Mouse (Mus musculus): Measurements from ENCODE around the gene Mmp17. TPM values are rescaled to one million over a fixed set of nuclear protein-coding genes. Genes with fewer than 3 reads are reported as not detected.
"Not testable (repeated sequence)": the region's sequence is repeated elsewhere in the genome, so short reads cannot be mapped to it uniquely, and the experiment has no call there.

The Mmp17 gene
- total RNA-seq, 2 experiments from 2014 or later, result not detected

GRCm38 (mm10) chr5:129586016-129586415 lies 2.0 kb downstream of the Mmp17 start:
- ATAC-seq (replicated peaks; ENCODE audit: low FRiP score, poor library complexity, severe bottlenecking), result peak; percentile 52

- no peak for ATAC-seq (replicated peaks; ENCODE audit: low FRiP score, poor library complexity, severe bottlenecking)
These were observed 2.5 kb downstream of the Mmp17 start for GRCm38 (mm10) chr5:129586471-129586870.

- no peak for ATAC-seq (replicated peaks; ENCODE audit: low FRiP score, poor library complexity, severe bottlenecking)
These were observed 6.9 kb downstream of the Mmp17 start for GRCm38 (mm10) chr5:129590915-129591314.

- ATAC-seq (replicated peaks; ENCODE audit: low FRiP score, poor library complexity, severe bottlenecking), result peak; percentile 78
These were observed 10.4 kb downstream of the Mmp17 start for GRCm38 (mm10) chr5:129594116-129595114.

DNA sequence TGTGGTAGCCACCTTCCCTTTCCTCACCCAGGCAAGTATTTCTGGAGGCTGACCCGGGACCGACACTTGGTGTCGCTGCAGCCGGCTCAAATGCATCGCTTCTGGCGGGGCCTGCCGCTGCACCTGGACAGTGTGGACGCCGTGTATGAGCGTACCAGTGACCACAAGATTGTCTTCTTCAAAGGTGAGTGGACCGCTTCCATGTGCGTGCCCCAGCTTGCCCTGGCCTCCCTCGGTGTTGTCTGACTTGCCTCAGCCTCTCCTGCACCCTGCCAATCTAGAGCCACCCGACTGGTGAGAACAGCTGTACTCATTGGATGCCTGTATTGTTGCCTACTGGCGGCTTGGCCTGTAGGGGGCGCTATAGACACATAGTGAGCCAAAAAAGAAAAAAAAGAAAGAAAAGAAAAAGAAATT lies 18.1 kb downstream of the Mmp17 start:
- no peak for ATAC-seq (replicated peaks; ENCODE audit: low FRiP score, poor library complexity, severe bottlenecking)

GRCm38 (mm10) chr5:129607476-129607875 lies 23.5 kb downstream of the Mmp17 start:
- ATAC-seq (replicated peaks; ENCODE audit: low FRiP score, poor library complexity, severe bottlenecking), result no peak

GRCm38 (mm10) chr5:129611060-129611459 lies 27.1 kb downstream of the Mmp17 start:
- ATAC-seq (replicated peaks; ENCODE audit: low FRiP score, poor library complexity, severe bottlenecking), result no peak

DNA sequence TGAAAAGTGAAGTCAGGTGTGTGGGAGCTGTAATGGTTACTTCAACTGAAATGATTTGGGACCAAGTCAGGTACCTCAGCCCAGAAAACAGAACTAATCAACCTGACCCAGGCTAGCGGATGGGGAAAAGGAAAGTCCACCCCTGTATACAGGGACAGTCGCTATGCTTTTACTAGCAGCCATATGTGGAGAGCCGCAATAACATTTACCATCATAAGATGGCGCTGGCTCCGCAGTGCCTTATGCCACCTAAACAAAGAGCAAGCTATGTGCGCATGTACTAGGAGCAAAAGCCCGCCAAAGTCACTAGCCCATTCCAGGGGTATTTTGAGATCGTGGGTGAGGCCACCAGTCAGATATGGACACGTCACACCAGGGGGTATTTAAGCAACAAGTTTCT lies 36.6 kb downstream of the Mmp17 start:
- not testable (repeated sequence) for ATAC-seq (replicated peaks; ENCODE audit: low FRiP score, poor library complexity, severe bottlenecking)

- no peak for ATAC-seq (replicated peaks; ENCODE audit: low FRiP score, poor library complexity, severe bottlenecking)
These were observed 37.4 kb downstream of the Mmp17 start for GRCm38 (mm10) chr5:129621361-129621760.

- ATAC-seq (replicated peaks; ENCODE audit: low FRiP score, poor library complexity, severe bottlenecking), result no peak
These were observed 42.1 kb downstream of the Mmp17 start for GRCm38 (mm10) chr5:129626099-129626498.

DNA sequence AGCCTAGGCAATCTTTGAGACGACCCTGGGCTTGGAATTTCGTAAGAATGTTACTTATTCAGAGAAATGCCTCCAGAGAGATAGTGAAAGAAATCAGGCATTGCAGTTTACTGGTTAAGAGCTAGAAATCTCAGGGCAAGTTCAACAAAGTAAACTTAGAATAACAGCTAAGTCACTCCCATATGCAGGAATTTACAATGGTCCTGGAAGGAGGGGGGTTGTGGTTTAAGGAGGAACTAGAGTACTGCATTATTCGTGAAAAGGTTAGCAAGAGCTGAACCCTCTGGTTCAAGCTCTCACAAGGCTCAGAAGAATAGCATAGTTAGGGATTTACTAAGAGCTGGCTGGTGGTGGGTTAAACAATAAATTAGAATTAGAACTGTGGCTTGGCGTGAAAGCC lies 42.6 kb downstream of the Mmp17 start:
- not testable (repeated sequence) for ATAC-seq (replicated peaks; ENCODE audit: low FRiP score, poor library complexity, severe bottlenecking)

- ATAC-seq (replicated peaks; ENCODE audit: low FRiP score, poor library complexity, severe bottlenecking), result not testable (repeated sequence)
These were observed 48.6 kb downstream of the Mmp17 start for GRCm38 (mm10) chr5:129632270-129633250.

DNA sequence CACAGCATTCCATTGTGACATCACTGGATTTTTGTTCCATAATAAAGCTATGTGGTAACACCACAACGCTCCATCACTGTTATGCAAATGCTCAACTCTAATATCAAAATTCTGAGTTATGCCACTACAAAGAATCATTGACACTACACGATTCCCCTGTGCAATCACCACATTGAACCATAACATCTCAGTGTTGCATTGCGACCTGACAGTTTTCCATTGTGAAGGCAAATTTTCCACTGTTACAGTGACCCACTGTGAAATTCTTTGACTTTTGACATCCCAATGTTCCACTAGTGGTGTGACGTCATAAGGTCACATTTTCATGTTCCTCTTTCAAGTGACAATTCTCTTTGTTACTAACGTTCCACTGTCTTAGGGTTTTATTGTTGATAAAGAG lies 66.9 kb downstream of the Mmp17 start:
- ATAC-seq (replicated peaks; ENCODE audit: low FRiP score, poor library complexity, severe bottlenecking), result no peak

GRCm38 (mm10) chr5:129657016-129657415 lies 73.0 kb downstream of the Mmp17 start:
- no peak for ATAC-seq (replicated peaks; ENCODE audit: low FRiP score, poor library complexity, severe bottlenecking)

GRCm38 (mm10) chr5:129657931-129658330 lies 74.0 kb downstream of the Mmp17 start:
- ATAC-seq (replicated peaks; ENCODE audit: low FRiP score, poor library complexity, severe bottlenecking), result no peak

Other genes starting within 250 kb of the Mmp17 start
- 79.3 and 158 TPM in 2 replicates for gene Sfswap, start 82.9 kb upstream of the Mmp17 start, total RNA-seq (2015; ENCODE audit: low replicate concordance)
- 140 and 149 TPM in 2 replicates for gene Sfswap, start 82.9 kb upstream of the Mmp17 start, total RNA-seq (2017; ENCODE audit: low replicate concordance)
- 1.3 TPM in 1 of 2 replicates, not detected in the other for gene Zfp11, start 85.9 kb downstream of the Mmp17 start, total RNA-seq (2015; ENCODE audit: low replicate concordance)
- gene Zfp11, start 85.9 kb downstream of the Mmp17 start, total RNA-seq (2017; ENCODE audit: low replicate concordance), result 0.08 and 0.26 TPM in 2 replicates
- not detected in 2 replicates for gene Sept14, start 124.3 kb downstream of the Mmp17 start, total RNA-seq (2015; ENCODE audit: low replicate concordance)
- not detected in 2 replicates for gene Sept14, start 124.3 kb downstream of the Mmp17 start, total RNA-seq (2017; ENCODE audit: low replicate concordance)
- gene Mrps17, start 131.3 kb downstream of the Mmp17 start, total RNA-seq (2015; ENCODE audit: low replicate concordance), result 54.9 and 95.9 TPM in 2 replicates
- gene Mrps17, start 131.3 kb downstream of the Mmp17 start, total RNA-seq (2017; ENCODE audit: low replicate concordance), result 31.1 and 45.7 TPM in 2 replicates
- 9.7 and 13.8 TPM in 2 replicates for gene Nipsnap2, start 140.9 kb downstream of the Mmp17 start, total RNA-seq (2015; ENCODE audit: low replicate concordance)
- gene Nipsnap2, start 140.9 kb downstream of the Mmp17 start, total RNA-seq (2017; ENCODE audit: low replicate concordance), result 1.7 and 14.9 TPM in 2 replicates
- gene Psph, start 203.3 kb downstream of the Mmp17 start, total RNA-seq (2015; ENCODE audit: low replicate concordance), result 18.0 and 24.7 TPM in 2 replicates
- gene Psph, start 203.3 kb downstream of the Mmp17 start, total RNA-seq (2017; ENCODE audit: low replicate concordance), result 1.9 and 16.4 TPM in 2 replicates

Data from erythroid progenitor cell, adult 5-6 weeks (primary cell).